Mouse (Mus musculus): Measurements from ENCODE around the gene Noc4l.

DNA sequence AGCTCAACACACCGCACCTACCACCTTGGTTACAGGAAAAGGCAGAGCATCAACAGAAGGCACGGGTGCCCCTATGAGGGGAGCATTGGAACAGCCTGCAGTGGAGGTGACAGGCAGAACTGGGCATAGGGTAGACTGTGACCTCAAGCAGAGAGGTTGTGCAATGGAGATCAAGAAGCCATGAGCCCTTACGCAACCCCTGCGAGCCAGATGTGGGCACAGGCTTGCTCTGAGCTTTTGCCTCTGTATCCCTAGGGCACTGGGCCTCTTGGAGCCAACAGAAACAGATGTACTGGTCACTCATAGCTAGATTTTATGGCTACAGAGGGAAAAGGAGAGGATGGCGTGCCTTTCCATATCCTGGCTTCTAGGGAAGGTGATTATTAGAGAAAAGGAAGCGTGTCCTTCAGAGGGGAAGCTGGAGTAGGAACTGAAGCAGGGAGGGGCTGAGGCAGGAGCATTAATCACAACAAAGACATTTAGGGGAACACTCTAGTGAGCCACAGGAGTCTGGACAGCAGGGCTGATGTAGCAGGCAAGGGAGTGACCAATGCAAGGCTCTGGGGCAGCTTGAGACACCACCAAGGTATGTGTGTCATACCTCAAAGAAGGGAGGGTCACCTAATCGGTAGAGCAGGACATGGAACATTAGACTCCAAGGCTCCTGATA lies 50.1 kb downstream of the Noc4l start:
- TF ChIP-seq CTCF (IDR thresholded peaks at IDR 0.05; ENCODE audit: low read depth) (peak; percentile 33; the same call in 1 of the 2 replicates), EP300 (IDR thresholded peaks at IDR 0.05; ENCODE audit: low read depth) (no peak)
